Mouse (Mus musculus): ENCODE results near the gene Tspan13.

The Tspan13 gene

DNA sequence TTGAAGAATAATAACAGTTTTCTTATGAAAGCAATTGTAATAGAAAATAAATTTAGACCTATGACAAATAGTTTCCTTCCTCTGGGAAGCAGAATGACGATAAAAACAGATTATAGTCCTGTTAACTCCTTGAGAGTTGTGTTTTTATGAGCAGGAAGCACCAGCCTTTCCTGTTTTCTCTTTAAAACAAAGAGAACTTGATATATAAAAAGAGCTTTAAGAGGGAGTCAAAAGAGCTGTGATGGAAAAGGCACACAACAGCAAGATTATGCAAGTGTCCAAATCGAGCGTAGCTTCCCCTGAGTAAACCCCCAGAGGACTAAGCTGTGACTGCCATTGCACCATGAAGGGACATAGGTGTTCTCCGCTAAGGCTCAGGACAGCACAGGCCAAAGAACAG is 9.9 kb downstream of the Tspan13 start:
- DNase-seq (ENCODE audit: low read depth, low spot score) = no peak

DNA sequence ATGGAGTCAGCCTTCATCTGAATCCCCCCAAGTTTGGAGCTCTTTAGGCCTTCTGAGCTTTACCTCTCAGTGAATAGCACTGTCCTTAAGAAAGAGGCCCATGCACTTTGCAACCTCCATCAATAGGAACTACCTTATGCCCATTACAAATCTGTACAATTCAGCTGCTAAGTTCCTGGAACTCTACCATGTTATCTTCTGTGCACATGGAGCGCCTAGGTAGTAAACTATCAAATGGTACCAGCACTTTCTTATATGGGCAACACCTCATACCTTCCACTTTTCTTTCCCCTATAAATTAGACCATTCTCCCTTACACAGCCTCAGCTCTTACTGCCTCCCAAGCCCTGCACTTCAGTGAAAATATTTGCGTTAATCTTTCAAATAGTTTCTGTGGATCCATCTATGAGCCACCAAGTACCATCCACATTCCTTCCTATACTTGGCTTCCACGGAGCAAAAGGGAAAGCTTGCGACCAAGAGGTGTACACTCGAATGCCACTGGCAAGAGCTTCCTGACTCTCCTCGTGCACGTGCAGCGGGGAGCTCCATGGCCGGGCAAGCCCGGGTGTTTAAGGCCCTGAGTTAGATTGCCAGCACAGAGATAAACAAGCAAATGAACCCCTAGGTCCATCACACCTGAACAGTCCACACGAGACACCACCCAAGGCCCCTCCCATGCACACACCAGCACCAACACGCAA is 11.5 kb downstream of the Tspan13 start:
- DNase-seq (ENCODE audit: low read depth, low spot score) = no peak

DNA sequence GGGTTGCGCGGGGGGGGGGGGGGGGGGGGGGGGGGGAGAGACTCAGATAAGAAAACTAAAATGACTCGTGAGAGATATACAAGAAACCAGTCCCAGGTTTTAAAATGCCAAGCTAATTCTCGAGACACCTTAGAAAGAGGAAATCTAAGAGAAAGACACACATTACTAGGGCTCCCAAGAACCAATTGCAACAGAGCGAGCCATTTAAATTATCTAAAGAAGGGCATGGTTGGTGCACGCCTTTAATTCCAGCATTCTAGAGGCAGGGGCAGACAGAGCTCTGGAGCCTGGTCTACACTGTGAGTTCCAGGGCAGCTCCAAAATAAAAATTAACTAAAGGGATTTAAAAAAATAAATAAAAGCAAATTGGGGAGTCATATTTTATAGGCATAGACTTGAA is 12.6 kb downstream of the Tspan13 start:
- no peak for DNase-seq (ENCODE audit: low read depth, low spot score)

DNA sequence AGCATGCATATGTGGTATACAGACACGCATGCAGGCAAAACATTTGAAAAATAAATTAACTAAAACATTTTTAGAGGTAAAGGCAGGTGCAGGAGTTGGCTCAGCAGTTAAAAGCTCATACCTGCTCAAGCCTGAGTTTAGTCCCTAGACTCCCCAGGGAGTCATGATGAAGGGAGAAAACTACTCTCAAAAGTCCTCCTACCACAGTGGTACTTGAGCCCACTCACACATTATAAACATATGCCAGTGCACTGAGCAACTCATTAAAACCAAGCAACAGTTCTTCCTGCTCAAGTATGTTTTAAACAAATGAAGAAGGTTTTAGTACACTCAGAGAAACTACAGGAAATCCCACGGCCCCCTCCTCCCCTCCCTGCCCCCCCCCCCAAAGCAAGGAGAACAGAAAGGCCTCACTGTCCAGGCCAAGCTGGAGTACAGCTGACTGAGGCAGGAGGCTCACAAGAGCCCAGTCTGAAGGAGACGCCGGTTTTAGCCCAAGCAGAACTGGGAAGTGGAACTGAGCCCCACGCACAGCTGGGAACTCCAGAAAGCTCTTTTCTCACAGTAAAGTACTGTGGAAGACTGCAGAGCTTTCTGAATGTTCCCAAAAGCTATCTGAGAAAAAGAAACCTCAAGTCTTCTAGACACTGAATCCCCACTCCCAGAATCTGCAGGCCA is 13.2 kb downstream of the Tspan13 start:
- peak; percentile 63 for DNase-seq (ENCODE audit: low read depth, low spot score)

DNA sequence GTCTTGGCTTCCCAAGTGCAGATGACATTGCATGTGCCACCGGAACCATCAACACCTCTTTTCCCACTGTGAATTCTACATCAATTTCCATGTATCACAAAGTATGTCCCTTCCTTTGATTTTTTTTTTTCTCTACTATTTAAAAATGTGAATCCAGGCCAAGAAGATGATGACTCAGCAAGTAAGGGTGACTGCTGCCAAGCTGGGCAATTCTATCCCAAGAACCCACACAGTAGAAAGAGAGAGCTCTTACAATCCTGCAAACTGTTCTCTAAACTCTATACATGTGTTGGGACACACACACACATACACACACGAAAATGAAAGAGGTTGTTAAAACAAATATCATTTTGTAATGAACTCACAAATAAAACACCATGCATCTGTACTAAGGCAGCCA is 15.1 kb downstream of the Tspan13 start:
- no peak for DNase-seq (ENCODE audit: low read depth, low spot score)

DNA sequence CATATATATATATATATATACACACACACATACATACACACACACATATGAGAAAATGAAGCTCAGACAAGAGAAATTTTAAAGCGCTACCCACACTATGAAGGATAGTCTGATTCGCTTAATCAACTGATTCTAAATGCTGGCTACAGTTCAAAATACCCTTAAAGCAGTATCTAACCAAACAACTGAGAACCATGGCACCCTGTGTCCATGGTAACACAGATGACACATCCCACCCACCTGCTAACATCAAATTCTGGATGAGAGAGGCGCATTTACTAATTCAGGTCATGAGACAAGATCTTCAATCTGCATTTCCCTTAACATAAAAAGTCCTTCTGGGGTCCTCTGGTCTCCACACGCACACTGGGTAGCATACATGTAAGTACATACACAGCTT is 16.2 kb downstream of the Tspan13 start:
- DNase-seq (ENCODE audit: low read depth, low spot score) = no peak

DNA sequence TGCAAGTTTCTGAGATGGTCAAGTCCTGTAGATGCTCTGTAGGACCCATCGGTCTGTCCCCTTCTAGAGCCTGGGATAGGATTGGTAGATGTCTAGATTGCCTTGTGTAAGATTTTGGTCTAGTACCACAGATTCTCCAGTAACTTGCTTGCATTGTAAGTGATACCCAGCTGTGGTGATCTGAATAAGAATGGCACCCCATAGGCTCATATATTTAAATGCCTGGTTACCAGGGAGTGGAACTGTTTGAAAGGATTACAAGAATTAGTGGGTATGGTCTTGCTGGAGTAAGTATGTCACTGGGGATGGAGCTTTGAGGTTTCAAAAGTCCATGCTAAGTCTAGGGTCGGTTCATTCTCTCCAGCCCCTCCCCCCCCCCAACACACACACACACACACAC is 21.6 kb downstream of the Tspan13 start:
- no peak for DNase-seq (ENCODE audit: low read depth, low spot score)

DNA sequence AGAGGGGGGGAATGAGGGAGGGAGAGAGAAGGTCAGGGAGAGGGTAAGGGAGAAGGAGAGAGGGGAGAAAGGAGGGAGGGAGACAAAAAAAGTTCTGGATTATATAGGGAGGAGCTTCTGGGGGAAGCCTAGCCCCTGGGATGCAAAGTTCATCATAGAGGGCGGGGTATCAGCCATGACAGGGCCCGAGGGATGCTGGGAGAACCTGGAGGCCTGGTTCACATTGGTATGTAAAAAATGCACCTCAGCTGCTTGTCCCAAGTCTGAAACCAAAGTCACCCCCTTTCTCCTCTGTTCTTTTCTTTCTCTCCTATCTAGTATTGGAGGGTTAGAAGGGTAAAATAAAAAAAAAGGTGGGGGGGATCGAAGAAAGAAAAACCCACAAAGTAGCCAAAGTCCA is 22.2 kb downstream of the Tspan13 start:
- no peak for DNase-seq (ENCODE audit: low read depth, low spot score)

DNA sequence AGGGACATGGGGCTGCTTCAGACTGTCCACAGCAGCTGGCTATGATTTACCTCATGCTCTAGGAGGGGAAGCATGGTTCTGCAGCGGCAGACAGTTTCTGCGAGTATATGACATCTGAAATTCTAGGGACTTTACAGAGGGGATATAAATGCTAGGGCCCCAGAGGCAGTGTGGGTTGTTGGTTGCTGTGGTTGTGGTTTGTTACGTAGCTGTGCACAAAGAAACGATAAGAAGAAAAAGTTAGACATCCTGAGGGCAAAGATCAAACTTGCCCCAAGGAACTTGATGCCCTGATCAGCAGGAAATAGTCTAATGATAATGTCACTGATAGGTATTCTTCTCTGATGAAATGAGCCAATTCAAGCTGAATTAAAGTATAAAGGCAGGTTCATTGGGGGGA is 22.7 kb downstream of the Tspan13 start:
- no peak for DNase-seq (ENCODE audit: low read depth, low spot score)

DNA sequence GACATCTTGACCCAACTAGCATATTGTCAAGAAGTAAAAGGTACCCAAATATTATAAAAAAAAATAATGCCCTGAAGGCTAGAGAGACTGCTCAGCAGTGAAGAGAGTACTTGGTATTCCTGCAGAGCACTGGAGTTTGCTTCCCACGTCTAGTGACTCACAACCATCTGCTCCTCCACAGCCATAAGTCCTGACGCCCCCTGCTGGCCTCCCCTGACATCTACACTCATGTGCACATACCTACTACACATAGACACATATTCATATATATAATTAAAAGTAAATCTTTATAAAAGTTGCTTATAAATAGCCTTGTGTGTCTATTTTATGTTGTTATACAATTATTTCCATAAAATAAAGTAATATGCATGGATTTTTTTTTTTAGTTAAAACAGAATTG is 24.5 kb downstream of the Tspan13 start:
- DNase-seq (ENCODE audit: low read depth, low spot score) = no peak

DNA sequence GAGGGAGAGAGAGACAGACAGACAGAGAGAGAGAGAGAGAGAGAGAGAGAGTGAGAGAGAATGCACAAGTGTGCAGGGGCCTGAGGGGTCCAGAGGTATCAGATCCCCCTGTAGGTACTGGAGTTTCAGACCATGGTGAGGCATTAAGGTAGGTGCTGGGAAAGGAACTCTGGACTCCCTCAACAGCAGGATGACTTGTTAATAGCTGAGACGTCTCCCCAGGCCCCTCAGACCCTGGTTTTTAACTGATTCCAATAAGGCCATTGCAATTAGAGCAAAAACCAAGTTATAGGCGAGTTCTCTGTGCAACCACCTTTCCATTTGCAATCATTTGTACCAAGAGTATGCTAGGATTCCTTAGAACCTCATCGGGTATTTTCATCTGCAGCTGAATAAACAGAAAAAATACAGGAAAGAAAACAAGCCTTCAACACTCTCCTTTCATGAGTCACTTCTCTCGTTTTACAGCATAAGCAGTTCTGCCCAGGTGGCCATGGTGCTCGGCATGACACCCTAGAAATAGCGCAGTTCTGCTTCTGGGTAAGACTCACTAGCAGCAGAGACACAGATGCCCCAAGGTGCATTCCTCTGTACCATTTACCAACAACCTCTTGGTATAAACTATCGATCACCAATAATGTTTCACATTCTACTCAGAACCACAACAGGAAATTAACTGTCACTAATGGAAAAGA is 28.9 kb downstream of the Tspan13 start:
- peak; percentile 82 for DNase-seq (ENCODE audit: low read depth, low spot score)

DNA sequence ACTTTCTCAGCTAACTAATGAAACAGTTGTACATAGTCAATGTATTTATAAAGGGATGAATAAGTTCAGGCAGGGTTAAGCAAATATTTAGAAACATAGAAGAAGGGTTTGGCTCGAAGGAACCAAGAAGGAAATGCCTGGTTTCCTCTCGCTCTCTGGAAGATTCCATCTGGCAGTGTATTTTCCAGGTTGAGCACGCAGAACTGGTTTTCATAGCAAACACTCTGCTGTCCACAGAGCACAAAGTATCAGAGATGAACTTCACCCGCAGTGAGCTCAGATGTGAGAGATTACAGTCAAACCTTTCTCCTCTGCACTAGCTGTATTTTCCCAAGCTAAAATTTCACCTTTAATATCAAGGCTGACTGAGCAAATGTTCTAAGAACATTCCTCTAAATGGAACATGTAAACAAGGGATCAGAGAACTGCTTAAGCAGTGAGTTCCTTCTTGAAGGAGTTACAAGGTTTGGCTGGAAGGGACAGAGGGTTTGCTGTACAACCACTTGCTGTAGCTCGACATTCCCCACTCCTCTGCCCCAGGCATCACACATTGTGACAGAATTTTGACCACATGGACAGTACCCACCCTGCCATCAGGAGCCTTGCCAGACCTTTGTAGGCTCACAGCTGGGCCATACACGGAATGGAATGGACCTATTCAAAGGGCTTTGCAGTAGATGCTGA is 33.8 kb downstream of the Tspan13 start:
- no peak for DNase-seq (ENCODE audit: low read depth, low spot score)

DNA sequence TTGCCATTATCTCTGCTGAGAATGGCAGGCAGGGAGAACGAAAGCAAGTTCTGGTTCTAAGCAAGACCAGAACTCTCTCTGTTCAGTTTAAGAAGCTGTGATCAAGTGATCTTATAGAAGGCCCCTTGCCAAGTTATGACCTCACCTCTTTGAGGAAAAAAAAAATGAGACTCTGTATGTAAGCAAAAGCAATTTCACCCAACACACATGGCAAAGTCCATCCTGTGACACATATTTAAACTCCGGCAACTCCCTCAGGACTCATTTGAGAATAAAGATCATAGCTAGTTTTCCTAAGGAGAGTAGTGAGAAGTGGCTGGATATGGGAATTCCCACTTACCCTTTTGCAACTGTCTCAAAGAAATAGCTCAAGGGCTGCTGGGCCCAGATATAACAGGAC is 34.7 kb downstream of the Tspan13 start:
- DNase-seq (ENCODE audit: low read depth, low spot score) = no peak

DNA sequence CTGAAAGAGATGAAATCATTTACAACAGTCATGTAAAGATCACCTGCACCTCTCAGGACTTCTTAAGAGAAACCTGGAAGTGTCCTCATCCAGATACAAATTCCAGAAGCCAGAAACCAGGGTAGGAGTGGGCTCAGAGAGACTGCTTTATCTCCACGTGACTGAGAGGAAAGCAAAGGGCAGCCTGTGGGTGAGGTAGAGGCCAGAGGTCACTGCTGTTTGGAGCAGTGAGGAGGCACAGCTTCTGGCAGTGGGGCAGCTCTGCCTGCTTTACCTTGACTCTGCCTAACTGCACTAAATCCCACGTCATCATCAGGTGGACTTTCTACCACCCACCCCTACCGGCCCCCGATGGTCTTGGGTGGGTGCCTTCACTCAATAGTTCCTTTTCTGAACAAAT is 37.6 kb downstream of the Tspan13 start:
- DNase-seq (ENCODE audit: low read depth, low spot score) = no peak

DNA sequence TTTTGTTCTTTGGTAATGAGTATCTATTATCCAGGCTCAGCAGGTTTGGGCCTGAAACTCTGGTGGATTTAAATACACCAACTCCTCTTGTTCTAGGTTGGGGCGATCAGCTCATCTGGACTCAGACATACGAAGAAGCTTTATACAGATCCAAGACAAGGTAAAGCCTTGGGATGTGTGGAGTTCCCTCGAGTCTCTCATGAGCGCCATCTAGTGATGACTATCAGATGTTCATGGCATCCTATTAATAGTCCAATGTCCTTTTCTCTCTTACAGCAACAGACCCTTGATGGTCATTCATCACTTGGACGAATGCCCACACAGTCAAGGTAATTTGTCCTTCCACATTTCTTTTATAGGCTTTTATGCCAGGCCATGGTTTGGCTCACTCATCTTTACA is 46.5 kb downstream of the Tspan13 start:
- peak; percentile 42 for DNase-seq (ENCODE audit: low read depth, low spot score)

DNA sequence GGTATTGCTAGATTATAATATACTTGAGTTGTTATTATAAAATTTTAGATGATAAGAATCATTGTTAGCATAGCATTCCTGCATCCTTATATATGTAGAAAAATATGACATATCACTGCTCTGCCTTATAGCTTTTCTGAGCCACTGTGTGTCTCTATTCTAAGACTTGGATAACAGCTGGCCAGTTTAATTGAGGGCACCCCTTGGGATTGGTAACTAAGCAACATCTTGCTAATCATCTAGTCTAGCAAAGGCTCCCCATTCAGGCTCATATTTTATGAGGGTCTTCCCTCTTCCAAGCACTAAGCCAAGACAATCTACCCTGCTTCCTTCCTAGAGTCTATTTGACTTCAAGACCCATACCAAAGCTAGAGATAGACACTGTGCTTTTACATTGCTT is 48.2 kb downstream of the Tspan13 start:
- DNase-seq (ENCODE audit: low read depth, low spot score) = no peak

DNA sequence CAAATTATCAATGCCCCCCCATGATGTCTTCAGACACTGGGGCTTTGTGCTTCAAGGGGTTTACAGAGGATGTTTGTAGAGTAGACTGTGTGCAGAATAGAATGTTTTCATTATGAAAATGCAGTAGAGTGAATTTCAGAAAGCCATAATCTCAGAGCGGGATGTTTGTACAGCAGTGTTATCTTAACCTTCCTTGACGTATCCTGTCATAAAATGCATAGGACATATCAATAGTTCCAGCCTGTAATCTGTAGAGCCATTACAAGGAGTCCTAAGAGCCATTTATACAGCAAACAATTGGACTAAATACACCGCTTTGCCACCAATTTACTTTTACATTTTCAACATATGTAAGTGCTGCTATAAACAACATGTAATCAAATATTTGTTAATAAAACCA is 48.7 kb downstream of the Tspan13 start:
- no peak for DNase-seq (ENCODE audit: low read depth, low spot score)

DNA sequence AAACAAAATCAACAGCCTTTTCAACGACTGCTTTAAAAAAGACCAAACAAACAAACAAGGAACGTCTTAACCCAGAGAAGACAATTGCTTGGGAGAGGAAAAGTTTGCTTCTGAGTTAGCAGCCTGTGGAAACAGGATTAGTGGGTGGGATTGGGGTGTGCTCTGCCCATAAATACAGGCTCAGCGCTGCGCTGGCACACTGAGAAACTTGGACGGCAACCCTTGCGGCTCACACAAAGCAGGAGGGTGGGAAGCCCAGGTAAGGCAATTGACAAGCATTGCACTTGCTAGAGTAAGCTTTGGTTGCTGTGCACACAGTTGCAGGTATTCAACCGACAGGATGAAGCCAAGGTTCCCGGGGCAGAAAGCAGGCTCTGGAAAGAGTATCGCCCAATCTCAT is 49.6 kb downstream of the Tspan13 start, which contains the start of gene Agr2:
Gene Agr2 (plus strand): TSS at position 197 of the 400 bp plus-strand sequence.
- DNase-seq (ENCODE audit: low read depth, low spot score) = no peak

DNA sequence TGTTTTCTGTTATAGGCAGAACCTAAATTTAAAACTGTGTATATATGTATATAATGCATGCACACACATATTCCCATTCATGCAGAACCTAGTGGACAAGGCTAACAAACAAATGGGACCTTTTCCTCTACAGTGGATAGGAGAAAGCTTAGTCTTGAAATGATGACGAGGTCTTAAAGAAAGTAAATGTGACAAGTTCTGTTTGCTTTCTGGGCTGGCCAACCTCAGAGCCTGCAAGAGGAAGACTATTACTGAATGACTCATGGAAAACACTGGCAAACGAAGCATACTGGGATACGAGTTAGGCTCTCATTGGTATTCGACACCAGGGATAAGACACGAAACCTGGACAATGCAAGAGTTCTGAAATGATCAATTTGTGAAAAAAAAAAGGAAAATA is 57.6 kb downstream of the Tspan13 start:
- no peak for DNase-seq (ENCODE audit: low read depth, low spot score)

DNA sequence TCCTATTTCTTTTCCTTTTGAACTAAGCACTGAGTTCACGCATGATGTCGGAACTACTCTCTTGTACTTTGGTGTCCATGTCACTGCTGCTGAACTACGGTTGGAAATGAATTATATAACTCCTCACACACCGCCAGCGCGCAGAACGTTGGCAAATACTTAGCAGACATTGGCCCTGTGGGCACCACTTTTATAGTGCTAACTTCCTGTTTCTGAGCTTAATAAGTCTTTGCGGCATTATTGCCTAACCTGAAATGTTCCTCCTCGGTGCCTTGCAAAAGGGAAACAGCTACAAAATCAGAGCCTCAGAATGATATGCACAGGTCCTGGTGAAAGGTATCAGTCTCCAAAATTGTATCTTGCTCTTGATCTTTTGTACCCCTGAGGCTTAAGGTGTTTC is 58.8 kb downstream of the Tspan13 start:
- DNase-seq (ENCODE audit: low read depth, low spot score) = peak; percentile 27

DNA sequence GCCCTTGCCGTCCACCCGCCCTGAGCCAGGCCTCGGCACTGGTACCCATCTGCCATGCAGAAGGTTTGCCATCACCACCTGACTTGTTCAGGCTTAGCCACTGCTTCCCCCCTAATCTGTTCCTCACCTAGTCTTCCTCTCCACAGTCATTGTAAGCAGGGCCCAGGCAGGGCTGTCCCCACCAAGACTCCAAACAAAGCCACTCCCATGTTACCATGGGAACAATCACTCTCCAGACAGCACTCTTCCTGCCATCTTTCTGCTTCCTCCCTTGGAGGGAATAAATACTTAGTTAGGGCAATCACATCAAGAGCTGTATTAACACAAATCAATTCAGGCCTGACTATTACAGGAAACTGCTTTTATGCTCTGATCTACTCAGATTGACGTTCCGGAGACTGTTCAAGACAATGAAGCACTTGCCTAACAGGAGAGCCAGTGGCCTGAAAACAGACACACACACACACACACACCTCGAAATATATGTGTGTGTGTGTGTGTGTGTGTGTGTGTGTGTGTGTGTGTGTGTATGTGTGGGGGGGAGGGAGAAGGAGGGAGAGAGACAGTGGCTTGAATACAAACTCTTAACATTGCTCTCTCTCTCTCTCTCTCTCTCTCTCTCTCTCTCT is 60.5 kb downstream of the Tspan13 start:
- no peak for DNase-seq (ENCODE audit: low read depth, low spot score)

DNA sequence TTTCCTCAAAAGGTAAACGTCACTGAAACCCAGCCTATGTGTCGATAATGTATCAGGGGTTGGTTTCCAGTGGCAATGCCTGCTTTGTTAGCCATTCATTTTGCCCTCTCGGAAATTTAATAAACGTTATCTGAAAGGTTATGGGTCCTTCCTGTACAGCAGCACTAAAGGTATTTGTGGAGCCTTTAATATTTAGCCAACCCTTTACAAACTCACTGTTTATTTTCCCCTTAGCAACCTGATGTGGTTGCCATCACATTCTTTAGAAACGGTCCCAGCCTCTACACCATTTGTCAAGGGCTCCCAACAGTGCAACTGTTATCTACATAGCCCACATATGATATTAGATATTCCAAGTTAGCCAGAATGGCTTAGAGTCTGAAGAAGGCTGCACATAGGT is 62.7 kb downstream of the Tspan13 start:
- DNase-seq (ENCODE audit: low read depth, low spot score) = no peak
